Mouse (Mus musculus): ENCODE measurements around the gene Gm48552. TPM values are rescaled to one million over a fixed set of nuclear protein-coding genes. Genes with fewer than 3 reads are reported as not detected.

Gm48552 gene
- polyA plus RNA-seq, 1 experiment from 2014 or later: 2.5 TPM

GRCm38 (mm10) chr10:81426897-81427296 lies 38.1 kb downstream of the Gm48552 start:
- ATAC-seq (ENCODE audit: low read depth): no peak
- Histone ChIP-seq H3K27ac (replicated peaks) (no peak overlapping the region), H3K27me3 (peaks cover 37% of the 10 kb centered on the region), H3K4me3 (peak overlapping the region; percentile 45), H3K36me3 (no peaks in the 10 kb centered on the region), H3K9ac (peak overlapping the region; percentile 72), H3K4me2 (peak overlapping the region; percentile 62), H3K4me1 (replicated peaks) (peaks cover 59% of the 10 kb centered on the region), H3K9me3 (no peaks in the 10 kb centered on the region)
- 2% methylated on average over 38 of the region's 38 CpGs for WGBS

GRCm38 (mm10) chr10:81427327-81427726 lies 38.5 kb downstream of the Gm48552 start:
- peak overlapping the region; percentile 72 for H3K9ac ChIP-seq
- H3K4me2 ChIP-seq: peak overlapping the region; percentile 62
- H3K27me3 ChIP-seq: peaks cover 37% of the 10 kb centered on the region
- WGBS: 32% methylated on average over 3 of the region's 3 CpGs
- H3K36me3 ChIP-seq: no peaks in the 10 kb centered on the region
- H3K27ac ChIP-seq (replicated peaks): no peak overlapping the region
- H3K9me3 ChIP-seq: no peaks in the 10 kb centered on the region
- peaks cover 60% of the 10 kb centered on the region for H3K4me1 ChIP-seq (replicated peaks)
- no peak for ATAC-seq (ENCODE audit: low read depth)
- H3K4me3 ChIP-seq: peak overlapping the region; percentile 45

DNA sequence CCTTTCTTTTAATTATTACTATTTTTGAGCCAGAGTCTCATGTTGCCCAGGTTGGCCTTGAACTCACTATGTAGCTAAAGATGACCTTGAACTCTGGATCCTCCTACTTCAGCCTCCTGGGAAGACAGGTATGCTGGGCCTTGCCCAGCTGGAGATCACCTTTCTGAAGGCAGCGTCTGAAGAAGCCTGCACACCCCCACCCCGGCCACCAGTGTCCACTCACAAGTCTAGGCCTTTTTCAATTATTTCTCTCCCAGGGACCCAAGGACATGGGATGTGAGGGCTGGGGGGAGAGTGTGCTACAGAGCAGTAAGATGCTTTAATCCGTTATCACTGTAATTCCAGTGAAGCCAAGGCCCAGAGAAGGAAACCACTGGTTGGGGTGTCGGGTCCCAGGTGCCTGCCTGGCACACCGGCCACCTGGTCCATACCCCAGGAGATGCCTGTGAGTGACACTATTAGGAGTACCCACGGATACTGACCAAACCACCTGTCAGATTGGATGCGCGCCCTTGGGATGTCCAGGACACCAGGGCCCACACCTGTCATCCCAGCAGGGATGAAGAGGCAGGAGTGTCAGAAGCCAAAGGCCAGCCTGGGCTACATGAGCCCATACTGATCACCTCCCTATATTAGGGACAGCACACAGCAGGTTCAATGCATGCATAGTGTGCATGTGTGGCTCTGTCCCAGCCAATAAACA lies 39.1 kb downstream of the Gm48552 start:
- H3K9me3 ChIP-seq: no peaks in the 10 kb centered on the region
- no peak overlapping the region for H3K4me3 ChIP-seq
- no peak overlapping the region for H3K9ac ChIP-seq
- no peak for ATAC-seq (ENCODE audit: low read depth)
- H3K36me3 ChIP-seq: no peaks in the 10 kb centered on the region
- no peak overlapping the region for H3K27ac ChIP-seq (replicated peaks)
- 74% methylated on average over 8 of the region's 8 CpGs for WGBS
- H3K4me1 ChIP-seq (replicated peaks): peaks cover 64% of the 10 kb centered on the region
- H3K27me3 ChIP-seq: peaks cover 37% of the 10 kb centered on the region
- H3K4me2 ChIP-seq: no peak overlapping the region

- Histone ChIP-seq H3K9ac (no peak overlapping the region), H3K4me2 (no peak overlapping the region), H3K4me1 (replicated peaks) (peaks cover 69% of the 10 kb centered on the region), H3K36me3 (no peaks in the 10 kb centered on the region), H3K9me3 (no peaks in the 10 kb centered on the region), H3K27ac (replicated peaks) (no peak overlapping the region), H3K27me3 (peaks cover 37% of the 10 kb centered on the region), H3K4me3 (no peak overlapping the region)
- ATAC-seq (ENCODE audit: low read depth): no peak
- WGBS: 86% methylated on average over 7 of the region's 7 CpGs
Measured at GRCm38 (mm10) chr10:81428507-81428870, 39.7 kb downstream of the Gm48552 start.

DNA sequence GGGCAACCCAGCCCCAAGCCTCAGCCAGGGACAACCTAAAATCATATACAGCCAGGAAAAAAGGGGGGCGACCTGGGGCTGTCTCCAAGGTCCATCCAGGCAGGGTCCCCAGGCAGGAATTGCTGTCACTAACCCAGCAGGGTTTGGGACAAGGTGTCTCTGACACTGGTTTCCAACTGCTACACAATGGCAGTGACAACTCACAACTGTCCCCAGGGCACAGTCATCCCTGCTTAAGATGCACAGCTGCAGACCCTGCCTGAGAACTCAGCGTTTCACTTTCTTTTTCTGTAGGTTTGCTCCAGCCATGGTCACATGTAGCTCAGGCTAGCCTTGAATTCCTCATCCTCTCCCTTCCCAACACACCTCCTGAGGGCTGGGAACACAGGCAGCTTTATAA lies 40.3 kb downstream of the Gm48552 start:
- Histone ChIP-seq H3K27me3 (peaks cover 34% of the 10 kb centered on the region), H3K36me3 (no peaks in the 10 kb centered on the region), H3K27ac (replicated peaks) (no peak overlapping the region), H3K4me1 (replicated peaks) (peaks cover 70% of the 10 kb centered on the region), H3K9ac (no peak overlapping the region; the same call in 1 of the 2 replicates), H3K4me3 (peak overlapping the region; percentile 77), H3K9me3 (no peaks in the 10 kb centered on the region), H3K4me2 (peak overlapping the region; percentile 85)
- ATAC-seq (ENCODE audit: low read depth): no peak
- 17% methylated on average over 2 of the region's 2 CpGs for WGBS

- H3K27me3 ChIP-seq: peaks cover 33% of the 10 kb centered on the region
- peaks cover 68% of the 10 kb centered on the region for H3K4me1 ChIP-seq (replicated peaks)
- H3K27ac ChIP-seq (replicated peaks): peak overlapping the region; percentile 96
- peak overlapping the region; percentile 92 for H3K9ac ChIP-seq
- H3K9me3 ChIP-seq: no peaks in the 10 kb centered on the region
- H3K4me3 ChIP-seq: peak overlapping the region; percentile 77
- H3K4me2 ChIP-seq: peak overlapping the region; percentile 85
- ATAC-seq (ENCODE audit: low read depth): 0 out of 2 replicates have a peak, but pooled peaks have one; percentile 2
- no peaks in the 10 kb centered on the region for H3K36me3 ChIP-seq
- under 1% methylated on average over 20 of the region's 20 CpGs for WGBS
Measured at GRCm38 (mm10) chr10:81429605-81430061, 40.8 kb downstream of the Gm48552 start.

DNA sequence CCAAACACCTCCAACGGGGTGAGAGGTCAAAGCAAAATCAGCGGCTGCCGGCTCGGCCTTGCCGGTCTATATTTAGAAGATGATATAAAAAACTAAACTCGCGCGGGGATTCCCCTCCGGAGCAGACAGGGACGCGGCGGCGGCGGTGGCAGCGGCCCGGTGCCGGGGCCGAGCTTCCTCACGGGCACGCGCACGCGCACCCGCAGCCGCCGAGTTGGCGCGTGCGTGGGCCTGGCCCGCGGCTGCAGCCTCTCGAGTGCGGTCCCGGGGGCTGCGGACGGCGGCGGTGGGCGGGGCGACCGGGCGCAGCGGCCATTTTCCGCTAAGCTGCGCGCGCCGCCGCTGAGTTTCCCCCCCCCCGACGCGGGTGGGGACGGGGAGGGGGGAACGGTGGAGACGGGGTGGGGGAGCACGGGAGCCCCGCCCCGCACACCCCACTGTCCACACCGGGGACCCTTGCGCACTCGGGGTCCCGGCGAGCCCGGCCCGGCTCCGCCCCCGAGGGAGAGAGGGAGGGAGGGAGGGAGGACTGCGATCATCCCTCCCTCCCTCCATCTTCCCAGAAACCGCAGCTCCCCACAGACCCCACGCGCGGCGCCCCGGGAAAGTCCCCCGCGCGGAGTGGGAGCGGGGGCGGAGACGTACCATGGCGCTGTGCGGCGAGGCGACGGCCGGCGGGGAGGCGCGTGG lies 41.5 kb downstream of the Gm48552 start:
- peaks cover 68% of the 10 kb centered on the region for H3K4me1 ChIP-seq (replicated peaks)
- 1% methylated on average over 58 of the region's 89 CpGs for WGBS
- peak overlapping the region; percentile 96 for H3K27ac ChIP-seq (replicated peaks)
- peaks cover 27% of the 10 kb centered on the region for H3K27me3 ChIP-seq
- peak overlapping the region; percentile 77 for H3K4me3 ChIP-seq
- ATAC-seq (ENCODE audit: low read depth): peak; percentile 21
- H3K36me3 ChIP-seq: no peaks in the 10 kb centered on the region
- no peaks in the 10 kb centered on the region for H3K9me3 ChIP-seq
- H3K4me2 ChIP-seq: peak overlapping the region; percentile 85
- H3K9ac ChIP-seq: peak overlapping the region; percentile 92

GRCm38 (mm10) chr10:81430831-81431525 lies 42.2 kb downstream of the Gm48552 start:
- Histone ChIP-seq H3K4me1 (replicated peaks) (peaks cover 63% of the 10 kb centered on the region), H3K9me3 (no peaks in the 10 kb centered on the region), H3K4me2 (peak overlapping the region; percentile 85), H3K9ac (peak overlapping the region; percentile 92), H3K27me3 (peaks cover 20% of the 10 kb centered on the region), H3K4me3 (peak overlapping the region; percentile 77), H3K36me3 (no peaks in the 10 kb centered on the region), H3K27ac (replicated peaks) (peak overlapping the region; percentile 96)
- peak; percentile 21 for ATAC-seq (ENCODE audit: low read depth)
- under 1% methylated on average over 55 of the region's 70 CpGs for WGBS

DNA sequence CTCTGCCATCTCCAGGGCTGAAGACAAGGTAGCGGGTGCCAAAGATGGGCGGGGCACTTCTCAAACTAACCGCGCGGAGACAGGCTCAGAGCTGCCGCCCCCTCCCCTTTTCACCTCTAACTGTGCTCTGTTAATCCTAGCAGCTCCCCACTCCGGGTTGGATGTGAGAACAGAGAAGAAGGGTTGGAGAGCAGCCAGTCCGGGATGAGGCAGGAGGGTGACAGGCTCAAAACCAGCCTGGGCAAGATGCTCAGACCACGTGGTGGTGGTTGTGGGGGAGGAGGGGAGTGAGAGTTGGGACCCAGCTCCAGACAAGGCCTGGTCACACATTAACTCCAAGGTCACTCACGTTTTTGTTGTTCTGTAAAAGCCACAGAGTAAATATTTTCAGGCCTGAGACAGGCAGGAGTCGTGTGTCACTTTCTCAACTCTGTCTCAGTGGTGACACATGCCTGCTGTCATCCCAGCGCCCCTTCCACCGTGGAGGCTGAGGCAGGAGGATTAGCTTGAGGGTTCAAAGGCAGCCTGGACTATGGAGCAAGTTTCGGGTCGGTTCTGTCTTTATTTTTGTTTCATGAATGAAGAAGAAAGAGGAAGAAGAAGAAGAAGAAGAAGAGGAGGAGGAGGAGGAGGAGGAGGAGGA lies 42.8 kb downstream of the Gm48552 start:
- Histone ChIP-seq H3K4me2 (peak overlapping the region; percentile 85), H3K27ac (replicated peaks) (peak overlapping the region; percentile 96), H3K9me3 (no peaks in the 10 kb centered on the region), H3K36me3 (no peaks in the 10 kb centered on the region), H3K4me1 (replicated peaks) (peaks cover 56% of the 10 kb centered on the region), H3K4me3 (peak overlapping the region; percentile 77), H3K27me3 (peaks cover 20% of the 10 kb centered on the region), H3K9ac (peak overlapping the region; percentile 92)
- ATAC-seq (ENCODE audit: low read depth): no peak
- 19% methylated on average over 15 of the region's 15 CpGs for WGBS

DNA sequence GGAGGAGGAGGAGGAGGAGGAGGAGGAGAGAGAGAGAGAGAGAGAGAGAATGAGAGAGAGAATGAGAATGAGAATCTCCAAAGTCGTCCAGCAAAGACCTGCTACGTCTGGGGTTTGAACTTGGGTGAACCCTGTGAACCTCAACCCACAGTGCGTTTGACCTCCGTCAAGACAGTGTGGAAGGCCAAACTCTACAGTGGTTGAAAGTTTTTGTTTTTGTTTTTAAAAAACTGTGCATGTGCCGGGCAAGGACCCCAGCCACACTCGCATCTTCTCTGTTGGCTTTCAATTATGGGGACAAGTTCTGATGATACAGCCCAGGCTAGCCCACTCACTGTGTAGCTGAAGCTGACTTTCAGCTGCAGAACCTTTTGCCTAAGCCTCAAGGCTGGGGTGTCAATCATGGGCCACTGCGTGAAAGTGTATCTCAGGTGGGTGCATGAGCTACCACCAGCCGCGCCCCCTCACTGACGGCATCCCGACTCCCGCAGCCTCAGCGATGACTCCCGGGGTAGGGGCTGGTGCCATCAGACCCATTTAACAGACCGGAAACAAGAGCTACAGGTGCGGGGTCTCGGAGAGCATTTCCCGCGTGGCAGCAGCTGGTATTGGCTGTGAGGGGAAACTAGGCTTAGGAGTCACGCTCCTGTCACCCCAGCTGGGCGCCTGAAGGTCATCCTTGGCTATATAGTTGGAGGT lies 43.5 kb downstream of the Gm48552 start:
- Histone ChIP-seq H3K4me1 (replicated peaks) (peaks cover 50% of the 10 kb centered on the region), H3K27me3 (peaks cover 18% of the 10 kb centered on the region), H3K4me3 (peak overlapping the region; percentile 30), H3K9ac (0 out of 2 replicates have a peak overlapping the region, but pooled peaks have one; percentile 23), H3K4me2 (peak overlapping the region; percentile 54), H3K9me3 (no peaks in the 10 kb centered on the region), H3K36me3 (no peaks in the 10 kb centered on the region), H3K27ac (replicated peaks) (no peak overlapping the region)
- 58% methylated on average over 21 of the region's 21 CpGs for WGBS
- peak; percentile 2; the same call in 1 of the 2 replicates for ATAC-seq (ENCODE audit: low read depth)

- Histone ChIP-seq H3K4me1 (replicated peaks) (peaks cover 47% of the 10 kb centered on the region), H3K27ac (replicated peaks) (0 out of 2 replicates have a peak overlapping the region, but pooled peaks have one; percentile 18), H3K36me3 (no peaks in the 10 kb centered on the region), H3K9me3 (no peaks in the 10 kb centered on the region), H3K9ac (peak overlapping the region; percentile 55), H3K27me3 (peaks cover 13% of the 10 kb centered on the region), H3K4me2 (peak overlapping the region; percentile 54), H3K4me3 (peak overlapping the region; percentile 30)
- peak; percentile 70 for ATAC-seq (ENCODE audit: low read depth)
- WGBS: 4% methylated on average over 17 of the region's 17 CpGs
Measured at GRCm38 (mm10) chr10:81432868-81433262, 44.1 kb downstream of the Gm48552 start.

Data from neural tube, embryonic 13.5 days (tissue).